Mouse (Mus musculus) splenic B cell, adult 2 months (primary cell): ENCODE measurements around the gene Reck.
A peak's percentile ranks its signal among the peaks of the same experiment; 100 is the strongest.

Source experiments
- DNase-seq: peaks from one replicate; pipeline ENCODE4 v3.0.0-alpha.2; 2011; ENCODE audit warnings: low read depth, low spot score
- H3K27me3 ChIP-seq: 2 replicates; pipeline ENCODE4 v1.6.1; 2012; ENCODE audit warnings: mild to moderate bottlenecking, low read length, moderate library complexity, mixed read lengths; ENCODE audit not compliant: control insufficient read depth, poor library complexity, insufficient read depth, severe bottlenecking
- H3K36me3 ChIP-seq: 2 replicates; pipeline ENCODE4 v1.6.1; 2012; ENCODE audit warnings: mild to moderate bottlenecking, low read length, moderate library complexity, mixed read lengths; ENCODE audit not compliant: control insufficient read depth, poor library complexity, insufficient read depth, severe bottlenecking

Gene Reck

GRCm38 (mm10) chr4:43875160-43875918, at the start of gene Reck:
Gene Reck (plus strand): TSS chr4:43875530.
- Histone ChIP-seq H3K36me3 (no peaks in the 10 kb centered on the region), H3K27me3 (no peaks in the 10 kb centered on the region)
- peak; percentile 54 for DNase-seq

GRCm38 (mm10) chr4:43828806-43829205, 46.5 kb upstream of the Reck start:
- no peak for DNase-seq
- no peaks in the 10 kb centered on the region for H3K36me3 ChIP-seq
- H3K27me3 ChIP-seq: no peaks in the 10 kb centered on the region

- no peak for DNase-seq
- no peaks in the 10 kb centered on the region for H3K36me3 ChIP-seq
These were observed 43.3 kb upstream of the Reck start for GRCm38 (mm10) chr4:43832031-43832430.

DNA sequence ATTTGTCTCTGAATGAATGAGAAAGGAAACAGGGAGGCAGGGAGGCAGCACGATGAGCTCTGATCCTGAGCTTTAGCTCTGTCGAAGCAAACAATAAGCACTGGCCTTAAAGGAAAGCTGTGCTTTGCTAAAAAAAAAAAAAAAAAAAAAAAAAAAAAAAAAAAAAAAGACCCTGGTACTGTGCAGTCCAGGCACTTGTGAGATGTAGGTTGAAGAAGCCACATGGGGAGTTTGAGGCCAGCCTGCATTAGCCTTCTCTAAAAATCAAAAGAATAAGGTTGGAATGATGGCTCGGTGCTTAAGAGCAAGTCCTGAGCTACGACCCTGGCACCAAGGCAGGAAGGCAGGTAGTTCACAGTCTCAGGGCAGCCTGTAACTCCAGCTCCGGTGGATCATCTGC, 41.6 kb upstream of the Reck start:
- Histone ChIP-seq H3K27me3 (no peaks in the 10 kb centered on the region; the same call in 1 of the 2 replicates), H3K36me3 (no peaks in the 10 kb centered on the region)
- no peak for DNase-seq

More at GRCm38 (mm10) chr4:43832031-43832430, 43.3 kb upstream of the Reck start:
- H3K27me3 ChIP-seq: no peaks in the 10 kb centered on the region; the same call in 1 of the 2 replicates

- H3K36me3 ChIP-seq: no peaks in the 10 kb centered on the region
- no peak for DNase-seq
These were observed 40.6 kb upstream of the Reck start for GRCm38 (mm10) chr4:43834749-43835148.

DNA sequence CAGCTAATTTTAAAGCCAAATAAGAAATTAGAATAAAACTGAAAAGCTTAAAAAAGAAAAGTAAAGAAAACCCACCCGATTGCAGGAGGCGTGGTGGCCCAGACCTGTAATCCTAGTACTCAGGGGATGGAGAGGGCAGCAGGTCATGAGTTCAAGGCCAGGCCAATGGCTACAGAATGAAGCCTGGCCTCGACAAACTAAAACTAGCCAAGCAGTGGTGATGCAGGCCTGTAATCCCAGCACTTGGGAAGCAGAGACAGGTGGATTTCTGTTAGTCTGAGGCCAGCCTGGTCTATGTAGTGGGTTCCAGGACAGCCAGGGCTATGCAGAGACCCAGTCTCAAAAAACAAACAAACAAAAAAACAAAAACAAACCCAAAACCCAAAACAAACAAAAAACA, 37.0 kb upstream of the Reck start:
- H3K36me3 ChIP-seq: no peaks in the 10 kb centered on the region
- H3K27me3 ChIP-seq: no peaks in the 10 kb centered on the region; the same call in none of the 2 replicates
- DNase-seq: no peak

More at GRCm38 (mm10) chr4:43834749-43835148, 40.6 kb upstream of the Reck start:
- H3K27me3 ChIP-seq: no peaks in the 10 kb centered on the region; the same call in 1 of the 2 replicates

DNA sequence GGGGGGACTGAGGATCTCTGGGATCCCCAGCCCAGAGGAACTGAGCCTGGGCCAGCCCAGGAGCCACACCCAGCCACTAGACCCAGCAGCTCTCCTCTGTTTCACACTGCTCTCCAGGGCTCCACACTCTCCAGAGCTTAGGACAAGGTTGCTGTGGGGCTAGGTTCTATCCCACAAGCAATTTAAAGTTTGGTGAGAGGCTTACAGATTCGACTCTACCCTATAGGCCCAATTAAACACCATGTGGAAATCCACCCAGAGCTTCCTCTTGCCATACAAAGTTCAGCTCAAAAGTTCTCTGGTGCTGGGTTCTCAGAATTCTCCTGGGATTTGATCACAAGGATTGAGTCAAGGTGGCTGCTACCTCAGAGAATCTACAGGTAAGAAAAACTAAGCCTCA, 35.2 kb upstream of the Reck start, which contains the start of gene Olfr157:
Gene Olfr157, minus strand, starts transcription at position 101 of the 400 bp plus-strand sequence.
- Histone ChIP-seq H3K36me3 (no peaks in the 10 kb centered on the region), H3K27me3 (no peaks in the 10 kb centered on the region; the same call in 1 of the 2 replicates)
- DNase-seq: no peak

DNA sequence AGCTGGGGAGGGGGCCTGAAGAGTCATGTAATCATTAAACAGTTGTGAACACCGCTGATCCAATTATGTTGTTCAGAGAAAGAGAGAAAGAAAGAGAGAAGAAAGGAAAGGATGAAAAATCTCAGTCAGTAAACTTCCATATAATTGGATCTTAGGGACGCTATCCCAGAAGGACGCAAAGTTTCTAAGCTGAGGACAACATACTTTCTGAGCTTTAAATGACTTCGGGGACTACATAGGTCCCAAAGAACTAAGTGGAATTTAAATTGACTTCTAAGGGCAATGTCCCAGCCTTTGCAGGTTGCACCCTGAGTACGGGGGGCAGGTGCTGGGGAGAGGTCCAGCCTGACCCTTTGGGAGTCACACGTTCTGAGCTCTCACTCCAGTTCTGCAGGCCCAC, 24.1 kb upstream of the Reck start, which contains the start of gene Olfr155:
Gene Olfr155, plus strand, starts transcription at position 301 of the 400 bp plus-strand sequence.
- no peaks in the 10 kb centered on the region for H3K36me3 ChIP-seq
- no peaks in the 10 kb centered on the region for H3K27me3 ChIP-seq
- no peak for DNase-seq

DNA sequence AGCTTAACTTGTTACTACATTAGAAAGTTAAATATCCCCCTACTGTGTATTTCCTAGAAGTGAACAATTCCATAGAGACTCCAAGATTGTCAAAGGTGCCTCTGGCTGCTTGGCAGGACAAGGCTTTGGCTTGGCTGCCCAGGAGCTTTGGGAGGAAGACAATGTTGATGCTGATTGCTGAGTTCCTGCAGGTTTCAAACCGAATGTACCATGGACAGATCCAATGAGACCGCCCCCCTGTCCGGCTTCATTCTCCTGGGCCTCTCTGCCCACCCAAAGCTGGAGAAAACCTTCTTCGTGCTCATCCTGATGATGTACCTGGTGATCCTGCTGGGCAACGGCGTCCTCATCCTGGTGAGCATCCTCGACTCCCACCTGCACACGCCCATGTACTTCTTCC, 21.2 kb upstream of the Reck start:
- no peaks in the 10 kb centered on the region for H3K36me3 ChIP-seq
- no peaks in the 10 kb centered on the region for H3K27me3 ChIP-seq
- no peak for DNase-seq

DNA sequence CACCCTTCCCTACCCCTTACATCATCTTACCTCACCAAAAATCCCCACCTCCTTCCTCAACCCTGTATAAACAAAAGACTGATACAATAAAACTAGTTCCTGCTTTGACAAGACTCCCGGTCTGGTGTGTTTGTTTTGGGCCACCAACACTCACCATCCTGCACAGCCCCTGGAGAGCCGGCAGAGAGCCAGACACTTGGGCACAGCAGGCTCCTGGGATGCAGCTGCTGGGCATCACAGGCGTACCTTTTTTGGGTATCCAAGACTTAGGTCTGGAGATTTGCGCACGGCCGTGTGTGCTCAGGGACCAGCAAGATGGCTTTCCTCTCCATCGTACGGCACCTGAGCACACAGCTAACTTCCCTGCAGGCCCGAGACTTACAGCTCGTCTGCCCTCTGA, 15.4 kb upstream of the Reck start:
- no peaks in the 10 kb centered on the region; the same call in 1 of the 2 replicates for H3K36me3 ChIP-seq
- DNase-seq: no peak
- no peaks in the 10 kb centered on the region for H3K27me3 ChIP-seq

- no peaks in the 10 kb centered on the region; the same call in 1 of the 2 replicates for H3K36me3 ChIP-seq
- no peaks in the 10 kb centered on the region for H3K27me3 ChIP-seq
- peak; percentile 62 for DNase-seq
These were observed 14.4 kb upstream of the Reck start for GRCm38 (mm10) chr4:43860744-43861519.

GRCm38 (mm10) chr4:43863298-43863697, 12.0 kb upstream of the Reck start:
- no peak for DNase-seq
- H3K27me3 ChIP-seq: no peaks in the 10 kb centered on the region
- H3K36me3 ChIP-seq: no peaks in the 10 kb centered on the region; the same call in 1 of the 2 replicates

GRCm38 (mm10) chr4:43869821-43870220, 5.5 kb upstream of the Reck start:
- Histone ChIP-seq H3K36me3 (no peaks in the 10 kb centered on the region), H3K27me3 (no peaks in the 10 kb centered on the region)
- DNase-seq: no peak

- no peak for DNase-seq
- Histone ChIP-seq H3K36me3 (no peaks in the 10 kb centered on the region), H3K27me3 (no peaks in the 10 kb centered on the region)
These were observed 829 bp upstream of the Reck start for GRCm38 (mm10) chr4:43874501-43874900.

DNA sequence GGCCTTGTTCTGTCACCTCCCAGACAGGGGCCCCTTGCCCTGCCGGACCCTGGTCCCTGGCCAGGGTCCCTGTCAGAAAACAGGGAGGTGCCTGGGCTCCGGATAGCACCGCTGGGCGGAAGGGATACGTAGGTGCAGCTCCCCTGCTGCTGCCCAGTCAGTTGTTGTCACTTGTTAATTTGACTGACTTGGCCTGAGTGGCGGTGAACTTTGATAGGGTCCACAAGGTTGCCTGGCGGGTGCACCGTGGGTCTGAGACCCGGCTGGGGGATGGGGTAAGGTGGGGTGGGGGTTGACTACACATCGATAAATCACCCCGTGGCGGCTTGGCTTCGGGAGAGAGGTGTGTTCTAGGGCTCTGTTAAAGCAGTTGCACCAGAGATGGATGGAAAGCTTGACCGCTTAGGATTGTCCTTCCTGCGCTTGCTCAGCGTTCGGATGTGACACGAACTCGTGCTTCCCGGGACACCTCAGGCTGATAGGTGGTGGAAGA, 635 bp downstream of the Reck start:
- H3K36me3 ChIP-seq: no peaks in the 10 kb centered on the region
- no peaks in the 10 kb centered on the region for H3K27me3 ChIP-seq
- DNase-seq: peak; percentile 11
